Mouse (Mus musculus): ENCODE results near the gene Dedd. TPM values are rescaled to one million over a fixed set of nuclear protein-coding genes. Genes with fewer than 3 reads are reported as not detected.

The Dedd gene
- polyA plus RNA-seq, 1 experiment: 45.2 TPM

DNA sequence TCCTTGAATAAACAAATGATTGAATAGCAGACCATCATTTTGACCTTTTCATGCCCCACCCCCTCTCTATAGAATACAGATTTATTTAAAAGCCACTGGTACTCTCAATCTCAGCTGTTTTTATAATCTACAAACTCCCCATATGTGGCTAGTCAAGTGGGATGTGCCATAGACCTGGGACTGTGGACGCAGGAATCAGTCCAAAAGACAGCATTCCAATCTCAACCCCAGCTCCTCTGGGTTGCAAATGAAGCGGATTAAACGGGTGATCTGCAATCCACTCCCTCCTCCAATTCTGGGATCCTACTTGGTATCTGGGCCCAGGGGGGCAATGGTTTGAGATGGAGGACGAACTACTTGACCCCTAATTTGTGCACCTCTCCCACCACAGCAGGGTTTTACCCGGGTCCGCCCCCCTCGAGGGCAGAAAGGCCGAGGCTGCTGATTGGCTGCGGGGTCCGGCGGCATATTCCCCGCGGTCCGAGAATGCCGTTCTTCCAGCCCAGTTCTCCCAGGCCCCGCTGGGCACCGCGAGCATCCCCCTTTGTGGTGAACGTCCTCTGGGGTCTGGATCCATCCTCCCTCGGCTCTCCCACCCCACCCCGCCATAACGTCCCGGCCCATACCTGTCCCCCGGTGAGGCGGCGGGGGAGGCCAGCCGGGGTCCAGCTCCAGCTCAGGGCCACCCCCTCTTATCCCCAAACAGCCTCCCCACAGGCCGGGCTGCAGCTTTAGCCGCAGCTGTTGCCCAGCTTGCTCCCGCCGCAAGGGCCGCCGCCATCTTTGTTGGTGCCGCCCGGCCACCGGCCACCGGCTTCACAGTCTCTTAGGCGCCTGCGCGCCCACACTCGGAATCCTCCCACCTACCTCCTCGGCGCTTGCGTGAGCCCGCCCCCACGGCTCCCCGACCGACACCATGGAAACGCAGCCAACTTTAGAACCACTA is 41.5 kb upstream of the Dedd start, which contains the start of gene Usp21:
Usp21 (minus strand) TSS at position 856 of the 946 bp plus-strand sequence.
- H3K9ac ChIP-seq (ENCODE audit: low read depth, poor library complexity, severe bottlenecking): peak within 1 kb of the TSS; percentile 96
- TF ChIP-seq EP300 (IDR thresholded peaks at IDR 0.05; ENCODE audit: insufficient read depth, low read depth, low read length) (no peak), POLR2A (IDR thresholded peaks at IDR 0.05; ENCODE audit: insufficient read depth, low read length) (no peak)
- peaks cover 2% of the 10 kb centered on the region for H3K4me1 ChIP-seq (ENCODE audit: control insufficient read depth, insufficient read depth, low read length)
- H3K4me3 ChIP-seq (ENCODE audit: low read depth, low read length): peak within 1 kb of the TSS; percentile 87
- H3K27ac ChIP-seq (ENCODE audit: insufficient read depth, low read length): peak within 1 kb of the TSS; percentile 83
- peaks cover 6% of the 10 kb centered on the region; the same call in 1 of the 2 replicates for H3K36me3 ChIP-seq (ENCODE audit: control insufficient read depth, insufficient read depth, low read length, poor library complexity, severe bottlenecking)
- no peaks in the 10 kb centered on the region for H3K27me3 ChIP-seq (ENCODE audit: control insufficient read depth, insufficient read depth, low read length, poor library complexity, severe bottlenecking)
- H3K9me3 ChIP-seq (replicated peaks; ENCODE audit: control insufficient read depth, insufficient read depth, low read length, poor library complexity, severe bottlenecking): no peaks in the 10 kb centered on the region

- Histone ChIP-seq H3K27ac (ENCODE audit: insufficient read depth, low read length) (peak overlapping the region; percentile 83), H3K4me1 (ENCODE audit: control insufficient read depth, insufficient read depth, low read length) (peaks cover 2% of the 10 kb centered on the region), H3K9me3 (replicated peaks; ENCODE audit: control insufficient read depth, insufficient read depth, low read length, poor library complexity, severe bottlenecking) (no peaks in the 10 kb centered on the region), H3K9ac (ENCODE audit: low read depth, poor library complexity, severe bottlenecking) (0 out of 2 replicates have a peak overlapping the region, but pooled peaks have one; percentile 9), H3K4me3 (ENCODE audit: low read depth, low read length) (no peak overlapping the region), H3K36me3 (ENCODE audit: control insufficient read depth, insufficient read depth, low read length, poor library complexity, severe bottlenecking) (peaks cover 6% of the 10 kb centered on the region; the same call in 1 of the 2 replicates), H3K27me3 (ENCODE audit: control insufficient read depth, insufficient read depth, low read length, poor library complexity, severe bottlenecking) (no peaks in the 10 kb centered on the region)
- TF ChIP-seq EP300 (IDR thresholded peaks at IDR 0.05; ENCODE audit: insufficient read depth, low read depth, low read length) (no peak), CTCF (IDR thresholded peaks at IDR 0.05; ENCODE audit: low read depth, low read length) (no peak), POLR2A (IDR thresholded peaks at IDR 0.05; ENCODE audit: insufficient read depth, low read length) (no peak)
These were observed 40.6 kb upstream of the Dedd start for GRCm38 (mm10) chr1:171288328-171288727.

DNA sequence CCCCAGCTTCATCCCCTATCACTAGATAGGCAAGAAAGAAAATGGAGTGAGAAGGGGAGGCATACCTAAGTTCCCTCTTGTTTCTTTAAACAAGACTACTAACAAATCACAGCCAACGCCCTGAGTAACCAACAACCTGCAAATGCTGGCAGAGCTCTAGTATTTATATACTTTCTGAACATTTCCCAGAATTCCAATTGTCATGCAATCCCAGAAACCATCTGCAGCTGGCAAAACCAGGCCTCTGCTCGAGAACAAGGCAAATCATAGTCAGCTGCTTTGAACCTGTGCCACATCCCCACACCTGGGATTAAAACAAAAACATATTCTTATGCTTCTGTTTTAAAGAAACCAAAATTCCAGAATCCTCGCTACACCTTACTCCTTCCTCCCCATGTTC is 35.6 kb upstream of the Dedd start:
- no peak for TF ChIP-seq CTCF (IDR thresholded peaks at IDR 0.05; ENCODE audit: low read depth, low read length)
- no peak for TF ChIP-seq POLR2A (IDR thresholded peaks at IDR 0.05; ENCODE audit: insufficient read depth, low read length)
- Histone ChIP-seq H3K36me3 (ENCODE audit: control insufficient read depth, insufficient read depth, low read length, poor library complexity, severe bottlenecking) (no peaks in the 10 kb centered on the region; the same call in 1 of the 2 replicates), H3K27me3 (ENCODE audit: control insufficient read depth, insufficient read depth, low read length, poor library complexity, severe bottlenecking) (no peaks in the 10 kb centered on the region), H3K4me1 (ENCODE audit: control insufficient read depth, insufficient read depth, low read length) (peaks cover 6% of the 10 kb centered on the region), H3K27ac (ENCODE audit: insufficient read depth, low read length) (no peak overlapping the region), H3K9me3 (replicated peaks; ENCODE audit: control insufficient read depth, insufficient read depth, low read length, poor library complexity, severe bottlenecking) (no peaks in the 10 kb centered on the region), H3K4me3 (ENCODE audit: low read depth, low read length) (no peak overlapping the region), H3K9ac (ENCODE audit: low read depth, poor library complexity, severe bottlenecking) (peak overlapping the region; percentile 95; the same call in 1 of the 2 replicates)

- no peaks in the 10 kb centered on the region for H3K9me3 ChIP-seq (replicated peaks; ENCODE audit: control insufficient read depth, insufficient read depth, low read length, poor library complexity, severe bottlenecking)
- no peak for TF ChIP-seq POLR2A (IDR thresholded peaks at IDR 0.05; ENCODE audit: insufficient read depth, low read length)
- no peak for TF ChIP-seq CTCF (IDR thresholded peaks at IDR 0.05; ENCODE audit: low read depth, low read length)
- TF ChIP-seq EP300 (IDR thresholded peaks at IDR 0.05; ENCODE audit: insufficient read depth, low read depth, low read length): no peak
- peaks cover 8% of the 10 kb centered on the region for H3K4me1 ChIP-seq (ENCODE audit: control insufficient read depth, insufficient read depth, low read length)
- peak overlapping the region; percentile 95 for H3K9ac ChIP-seq (ENCODE audit: low read depth, poor library complexity, severe bottlenecking)
- peak overlapping the region; percentile 94 for H3K27ac ChIP-seq (ENCODE audit: insufficient read depth, low read length)
- H3K4me3 ChIP-seq (ENCODE audit: low read depth, low read length): peak overlapping the region; percentile 100
- H3K36me3 ChIP-seq (ENCODE audit: control insufficient read depth, insufficient read depth, low read length, poor library complexity, severe bottlenecking): no peaks in the 10 kb centered on the region; the same call in 1 of the 2 replicates
- H3K27me3 ChIP-seq (ENCODE audit: control insufficient read depth, insufficient read depth, low read length, poor library complexity, severe bottlenecking): no peaks in the 10 kb centered on the region
These were observed 35.0 kb upstream of the Dedd start for GRCm38 (mm10) chr1:171293906-171294297.

- Histone ChIP-seq H3K36me3 (ENCODE audit: control insufficient read depth, insufficient read depth, low read length, poor library complexity, severe bottlenecking) (no peaks in the 10 kb centered on the region), H3K9me3 (replicated peaks; ENCODE audit: control insufficient read depth, insufficient read depth, low read length, poor library complexity, severe bottlenecking) (no peaks in the 10 kb centered on the region), H3K27me3 (ENCODE audit: control insufficient read depth, insufficient read depth, low read length, poor library complexity, severe bottlenecking) (no peaks in the 10 kb centered on the region), H3K4me1 (ENCODE audit: control insufficient read depth, insufficient read depth, low read length) (peaks cover 9% of the 10 kb centered on the region), H3K4me3 (ENCODE audit: low read depth, low read length) (peak within 1 kb of the TSS; percentile 100), H3K9ac (ENCODE audit: low read depth, poor library complexity, severe bottlenecking) (peak within 1 kb of the TSS; percentile 95), H3K27ac (ENCODE audit: insufficient read depth, low read length) (peak within 1 kb of the TSS; percentile 94)
- TF ChIP-seq CTCF (IDR thresholded peaks at IDR 0.05; ENCODE audit: low read depth, low read length) (no peak), POLR2A (IDR thresholded peaks at IDR 0.05; ENCODE audit: insufficient read depth, low read length) (no peak), EP300 (IDR thresholded peaks at IDR 0.05; ENCODE audit: insufficient read depth, low read depth, low read length) (no peak)
These were observed 34.5 kb upstream of the Dedd start, which contains the start of gene Ufc1 for GRCm38 (mm10) chr1:171294298-171295062. Gene Ufc1 (minus strand): TSS chr1:171295024.

Measured in ES-Bruce4 (cell line).